Mouse (Mus musculus) large intestine, adult 2 months (tissue): Measurements from ENCODE around the gene Olfr1505. TPM values are rescaled to one million over a fixed set of nuclear protein-coding genes. Genes with fewer than 3 reads are reported as not detected.

Experiments
- DNase-seq: peaks from one replicate; pipeline ENCODE4 v3.0.0-alpha.2; 2012; ENCODE audit warnings: low read depth, low spot score
- WGBS: fragments of 180-500 bp; shearing (Covaris S2); methylation state at CpG from one replicate; pipeline ENCODE4 v1.1.7; 2018; 5-methylcytosine and 5-hydroxymethylcytosine counted together
- polyA plus RNA-seq: library from polyadenylated mRNA; depleted of rRNA; stranded (reverse); fragments of >200 nt; gene quantifications from 2 replicates; pipeline ENCODE4 v1.2.3, GENCODE M21; 2012; rRNA removed

Olfr1505 gene
- polyA plus RNA-seq, result not detected in 2 replicates

- DNase-seq, result no peak
- 57% methylated on average over 2 of the region's 2 CpGs for WGBS
Measured at GRCm38 (mm10) chr19:13913230-13913629, at the start of gene Olfr1505. Gene Olfr1505 (plus strand): TSS chr19:13913530.

- WGBS, result 21% methylated on average over 1 of the region's 1 CpGs
- no peak for DNase-seq
Measured at GRCm38 (mm10) chr19:13897828-13898227, 15.5 kb upstream of the Olfr1505 start, which contains the start of gene Olfr1504. Gene Olfr1504 (minus strand): TSS chr19:13897928.

Other genes with a start within 250 kb of the Olfr1505 start
- gene Olfr1491, start 216.3 kb upstream of the Olfr1505 start, polyA plus RNA-seq, result not detected in 2 replicates
- not detected in 2 replicates for gene Olfr1493-ps1, start 190.3 kb upstream of the Olfr1505 start, polyA plus RNA-seq
- not detected in 2 replicates for gene Olfr1494, start 173.8 kb upstream of the Olfr1505 start, polyA plus RNA-seq
- not detected in 2 replicates for gene Olfr1495, start 148.9 kb upstream of the Olfr1505 start, polyA plus RNA-seq
- gene Olfr1496, start 135.7 kb upstream of the Olfr1505 start, polyA plus RNA-seq, result not detected in 2 replicates
- not detected in 2 replicates for gene Olfr1497, start 115.3 kb upstream of the Olfr1505 start, polyA plus RNA-seq
- gene Olfr1499, start 94.1 kb upstream of the Olfr1505 start, polyA plus RNA-seq, result not detected in 2 replicates
- gene Olfr1500, start 83.0 kb upstream of the Olfr1505 start, polyA plus RNA-seq, result not detected in 2 replicates
- gene Olfr1501, start 62.8 kb upstream of the Olfr1505 start, polyA plus RNA-seq, result not detected in 2 replicates
- gene Olfr1502, start 51.7 kb upstream of the Olfr1505 start, polyA plus RNA-seq, result not detected in 2 replicates
- not detected in 2 replicates for gene Olfr1504, start 15.6 kb upstream of the Olfr1505 start, polyA plus RNA-seq